Mouse (Mus musculus): ENCODE data around the gene Npb. TPM values are rescaled to one million over a fixed set of nuclear protein-coding genes. Genes with fewer than 3 reads are reported as not detected.
A peak's percentile ranks its signal among the peaks of the same experiment; 100 is the strongest.

Gene Npb
- polyA plus RNA-seq, 1 experiment: 0.32 TPM

DNA sequence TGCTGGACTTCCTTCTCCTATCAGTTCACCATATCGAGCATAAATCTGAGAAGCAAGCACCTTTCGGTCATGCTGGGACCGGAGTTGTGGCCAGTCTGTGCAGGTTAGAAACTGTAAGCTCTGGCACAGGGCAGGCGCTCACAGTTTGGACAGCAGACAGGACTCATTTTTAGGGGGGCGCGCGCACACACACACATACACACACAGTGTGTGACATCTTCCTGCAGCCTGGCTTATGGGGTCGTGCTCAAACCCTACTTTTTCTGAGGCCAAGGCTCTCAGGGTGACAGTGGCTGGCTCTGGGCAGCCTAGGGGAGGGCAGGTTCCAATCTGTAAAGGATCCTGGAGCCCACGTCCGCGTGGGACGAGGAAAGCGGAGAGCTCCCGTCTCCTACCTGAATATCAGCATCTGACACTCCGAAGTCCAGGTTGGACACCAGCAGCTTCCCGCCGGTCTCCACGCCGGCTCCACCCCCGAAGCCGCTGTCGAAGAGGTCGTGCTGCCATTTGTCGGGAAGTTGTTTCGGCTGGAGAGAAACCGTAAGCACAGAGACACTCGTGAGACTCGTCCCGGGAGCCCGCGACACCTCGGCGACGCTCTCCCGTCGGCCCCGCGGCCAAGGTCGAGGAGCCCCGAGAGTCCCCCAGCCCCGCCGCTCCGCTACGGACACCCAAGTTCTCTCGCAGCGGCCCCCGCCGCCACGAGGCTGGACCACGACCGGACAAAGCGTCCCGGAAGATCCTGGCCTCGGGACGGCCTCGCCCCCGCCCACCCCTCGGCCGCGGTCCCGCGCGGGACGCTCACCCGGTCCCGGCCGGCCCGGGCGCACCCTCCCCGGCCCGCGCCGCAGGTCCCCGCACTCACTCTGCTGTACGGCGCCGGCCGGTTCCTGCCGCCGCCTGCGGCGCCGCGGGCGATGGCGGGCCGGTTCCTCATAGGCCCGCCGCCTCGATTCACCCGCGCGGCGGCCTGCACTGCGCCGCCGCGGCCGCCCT, 10.7 kb upstream of the Npb start:
- TF ChIP-seq MYOD1 (IDR thresholded peaks at IDR 0.05; ENCODE audit: control insufficient read depth in 1 of 3, insufficient read length in 2 of 3, low read depth in 2 of 3) (peak in 1 of 3 experiments; percentile 1), CEBPB (IDR thresholded peaks at IDR 0.05; ENCODE audit: insufficient read depth, poor library complexity, severe bottlenecking) (no peak)
- Histone ChIP-seq H3K36me3 (ENCODE audit: control insufficient read depth, insufficient read depth) (peaks cover 52% of the 10 kb centered on the region), H3K4me3 (peak overlapping the region; percentile 57), H3K79me2 (ENCODE audit: control insufficient read depth, insufficient read depth) (peaks cover 71% of the 10 kb centered on the region), H3K27me3 (ENCODE audit: control insufficient read depth, insufficient read depth, insufficient read length) (no peaks in the 10 kb centered on the region), H3K4me2 (ENCODE audit: low read depth) (peak overlapping the region; percentile 96), H3ac (ENCODE audit: control insufficient read depth, insufficient read length) (peak overlapping the region; percentile 83)

GRCm38 (mm10) chr11:120598283-120598989, 9.8 kb upstream of the Npb start, which contains the start of the genes Alyref and Anapc11:
TSS of gene Alyref (minus strand) at chr11:120598365.
TSS of gene Anapc11 (plus strand) at chr11:120598421.
- TF ChIP-seq MAX (IDR thresholded peaks at IDR 0.05; ENCODE audit: low read depth): peak; percentile 87
- peak; percentile 40 for TF ChIP-seq REST (IDR thresholded peaks at IDR 0.05; ENCODE audit: insufficient read depth, insufficient read length)
- peak; percentile 91 for TF ChIP-seq E2F4 (IDR thresholded peaks at IDR 0.05; ENCODE audit: insufficient read depth)
- peak in 1 of 3 experiments; percentile 22 for TF ChIP-seq MYOG (IDR thresholded peaks at IDR 0.05; ENCODE audit: control insufficient read depth in 1 of 3, insufficient read depth in 1 of 3, insufficient read length in 2 of 3, low read depth in 2 of 3)
- peak; percentile 99 for TF ChIP-seq POLR2AphosphoS2 (IDR thresholded peaks at IDR 0.05; ENCODE audit: insufficient read length, low read depth)
- peak; percentile 60 for TF ChIP-seq SRF (IDR thresholded peaks at IDR 0.05; ENCODE audit: control insufficient read depth, insufficient read length, low read depth)
- no peak for TF ChIP-seq USF1 (IDR thresholded peaks at IDR 0.05; ENCODE audit: low read depth)
- TF ChIP-seq POLR2A (IDR thresholded peaks at IDR 0.05; ENCODE audit: insufficient read length, low read depth): peak; percentile 96
- TF ChIP-seq TCF12 (IDR thresholded peaks at IDR 0.05; ENCODE audit: insufficient read depth, poor library complexity, severe bottlenecking): no peak
- no peak for TF ChIP-seq MYOD1 (IDR thresholded peaks at IDR 0.05; ENCODE audit: control insufficient read depth in 1 of 3, insufficient read length in 2 of 3, low read depth in 2 of 3)
- TF ChIP-seq TCF3 (IDR thresholded peaks at IDR 0.05; ENCODE audit: insufficient read length, low read depth): no peak
- H3K27me3 ChIP-seq (ENCODE audit: control insufficient read depth, insufficient read depth, insufficient read length): no peaks in the 10 kb centered on the region
- H3K36me3 ChIP-seq (ENCODE audit: control insufficient read depth, insufficient read depth): peaks cover 43% of the 10 kb centered on the region
- peak within 1 kb of the TSS; percentile 100 for H3K4me2 ChIP-seq (ENCODE audit: low read depth)
- H3K79me2 ChIP-seq (ENCODE audit: control insufficient read depth, insufficient read depth): peaks cover 62% of the 10 kb centered on the region
- H3ac ChIP-seq (ENCODE audit: control insufficient read depth, insufficient read length): peak within 1 kb of the TSS; percentile 83
- H3K4me3 ChIP-seq: peak within 1 kb of the TSS; percentile 57

- peaks cover 55% of the 10 kb centered on the region for H3K79me2 ChIP-seq (ENCODE audit: control insufficient read depth, insufficient read depth)
- H3ac ChIP-seq (ENCODE audit: control insufficient read depth, insufficient read length): peak overlapping the region; percentile 83
- H3K4me3 ChIP-seq: peak overlapping the region; percentile 57
- H3K36me3 ChIP-seq (ENCODE audit: control insufficient read depth, insufficient read depth): peaks cover 36% of the 10 kb centered on the region
- peak overlapping the region; percentile 100 for H3K4me2 ChIP-seq (ENCODE audit: low read depth)
- no peak for TF ChIP-seq TCF12 (IDR thresholded peaks at IDR 0.05; ENCODE audit: insufficient read depth, poor library complexity, severe bottlenecking)
- TF ChIP-seq MYOG (IDR thresholded peaks at IDR 0.05; ENCODE audit: control insufficient read depth in 1 of 3, insufficient read depth in 1 of 3, insufficient read length in 2 of 3, low read depth in 2 of 3): no peak
- TF ChIP-seq E2F4 (IDR thresholded peaks at IDR 0.05; ENCODE audit: insufficient read depth): no peak
- TF ChIP-seq USF1 (IDR thresholded peaks at IDR 0.05; ENCODE audit: low read depth): no peak
- H3K27me3 ChIP-seq (ENCODE audit: control insufficient read depth, insufficient read depth, insufficient read length): no peaks in the 10 kb centered on the region
Observed at GRCm38 (mm10) chr11:120598990-120599549, 9.2 kb upstream of the Npb start.

- Histone ChIP-seq H3K79me2 (ENCODE audit: control insufficient read depth, insufficient read depth) (peaks cover 40% of the 10 kb centered on the region), H3K4me3 (no peak overlapping the region), H3ac (ENCODE audit: control insufficient read depth, insufficient read length) (no peak overlapping the region), H3K27me3 (ENCODE audit: control insufficient read depth, insufficient read depth, insufficient read length) (no peaks in the 10 kb centered on the region), H3K36me3 (ENCODE audit: control insufficient read depth, insufficient read depth) (peaks cover 22% of the 10 kb centered on the region), H3K4me2 (ENCODE audit: low read depth) (no peak overlapping the region)
- TF ChIP-seq POLR2A (IDR thresholded peaks at IDR 0.05; ENCODE audit: insufficient read length, low read depth): no peak
Observed at GRCm38 (mm10) chr11:120600716-120601115, 7.6 kb upstream of the Npb start.

DNA sequence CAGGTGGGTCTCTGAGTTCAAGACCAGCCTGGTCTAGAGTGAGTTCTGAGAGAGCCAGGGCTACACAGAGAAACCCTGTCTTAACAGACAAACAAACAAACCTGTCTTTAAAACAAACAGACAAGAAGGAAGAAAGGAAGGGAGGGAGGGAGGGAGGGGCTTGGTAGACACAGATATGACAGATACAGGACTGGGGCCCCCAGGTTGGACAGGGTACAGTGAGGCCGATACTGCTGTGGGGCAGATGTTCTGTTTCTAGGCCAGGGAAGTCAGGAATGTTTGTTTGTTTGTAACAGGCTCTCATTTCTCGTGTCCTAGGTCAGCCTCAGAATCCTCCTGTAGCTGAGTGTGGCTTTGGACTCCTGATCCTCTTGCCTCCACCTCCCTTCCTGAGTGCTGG, 4.7 kb upstream of the Npb start:
- Histone ChIP-seq H3ac (ENCODE audit: control insufficient read depth, insufficient read length) (no peak overlapping the region), H3K36me3 (ENCODE audit: control insufficient read depth, insufficient read depth) (peaks cover 13% of the 10 kb centered on the region), H3K4me3 (no peak overlapping the region), H3K79me2 (ENCODE audit: control insufficient read depth, insufficient read depth) (peaks cover 18% of the 10 kb centered on the region), H3K27me3 (ENCODE audit: control insufficient read depth, insufficient read depth, insufficient read length) (no peaks in the 10 kb centered on the region), H3K4me2 (ENCODE audit: low read depth) (no peak overlapping the region)
- TF ChIP-seq POLR2AphosphoS2 (IDR thresholded peaks at IDR 0.05; ENCODE audit: insufficient read length, low read depth) (no peak), MAX (IDR thresholded peaks at IDR 0.05; ENCODE audit: low read depth) (no peak), POLR2A (IDR thresholded peaks at IDR 0.05; ENCODE audit: insufficient read length, low read depth) (no peak), CEBPB (IDR thresholded peaks at IDR 0.05; ENCODE audit: insufficient read depth, poor library complexity, severe bottlenecking) (no peak), REST (IDR thresholded peaks at IDR 0.05; ENCODE audit: insufficient read depth, insufficient read length) (no peak), E2F4 (IDR thresholded peaks at IDR 0.05; ENCODE audit: insufficient read depth) (no peak), MYOD1 (IDR thresholded peaks at IDR 0.05; ENCODE audit: control insufficient read depth in 1 of 3, insufficient read length in 2 of 3, low read depth in 2 of 3) (no peak), SRF (IDR thresholded peaks at IDR 0.05; ENCODE audit: control insufficient read depth, insufficient read length, low read depth) (no peak), TCF12 (IDR thresholded peaks at IDR 0.05; ENCODE audit: insufficient read depth, poor library complexity, severe bottlenecking) (no peak), USF1 (IDR thresholded peaks at IDR 0.05; ENCODE audit: low read depth) (no peak), MYOG (IDR thresholded peaks at IDR 0.05; ENCODE audit: control insufficient read depth in 1 of 3, insufficient read depth in 1 of 3, insufficient read length in 2 of 3, low read depth in 2 of 3) (no peak), TCF3 (IDR thresholded peaks at IDR 0.05; ENCODE audit: insufficient read length, low read depth) (no peak)
